Mouse (Mus musculus) limb, embryonic 12.5 days (tissue): Measurements from ENCODE around the gene Vamp1. TPM values are rescaled to one million over a fixed set of nuclear protein-coding genes. Genes with fewer than 3 reads are reported as not detected.
A peak's percentile ranks its signal among the peaks of the same experiment; 100 is the strongest.

Experiments used
- ATAC-seq: fragments of 200-750 bp; cut with Nextera tagmentation; 2 replicates; pipeline ENCODE4 v1.8.0; 2017; ENCODE audit warnings: low read depth, moderate TSS enrichment; ENCODE audit not compliant: insufficient number of reproducible peaks, insufficient read depth, low FRiP score, low TSS enrichment
- H3K27ac ChIP-seq: fragments of 300-500 bp; sonication (generic); 2 replicates; pipeline ENCODE4 v1.5.1; 2016; ENCODE audit warnings: mild to moderate bottlenecking, moderate library complexity
- H3K27me3 ChIP-seq: fragments of 300-500 bp; sonication (generic); 2 replicates; pipeline ENCODE4 v1.6.1; 2016; ENCODE audit warnings: mild to moderate bottlenecking, moderate library complexity
- H3K36me3 ChIP-seq: fragments of 300-500 bp; sonication (generic); 2 replicates; pipeline ENCODE4 v1.6.1; 2016; ENCODE audit warnings: mild to moderate bottlenecking, moderate library complexity
- H3K4me1 ChIP-seq: fragments of 300-500 bp; sonication (generic); replicated peaks from 2 replicates; pipeline ENCODE4 v1.6.1; 2016
- H3K4me2 ChIP-seq: fragments of 300-500 bp; sonication (generic); 2 replicates; pipeline ENCODE4 v1.6.1; 2016; ENCODE audit warnings: mild to moderate bottlenecking, moderate library complexity
- H3K4me3 ChIP-seq: fragments of 300-500 bp; sonication (generic); replicated peaks from 2 replicates; pipeline ENCODE4 v1.5.1; 2016; ENCODE audit warnings: mild to moderate bottlenecking
- H3K9ac ChIP-seq: fragments of 300-500 bp; sonication (generic); replicated peaks from 2 replicates; pipeline ENCODE4 v1.6.1; 2016; ENCODE audit warnings: mild to moderate bottlenecking, moderate library complexity
- H3K9me3 ChIP-seq: fragments of 300-500 bp; sonication (generic); 2 replicates; pipeline ENCODE4 v1.6.1; 2016; ENCODE audit warnings: mild to moderate bottlenecking, moderate library complexity
- WGBS: fragments of 180-500 bp; shearing (Covaris S2); methylation state at CpG from one replicate; pipeline ENCODE4 v1.1.7; 2016; 5-methylcytosine and 5-hydroxymethylcytosine counted together
- polyA plus RNA-seq: library from polyadenylated mRNA; unstranded; fragments of >200 nt; fragmentation: Nextera tagmentation; extraction: Ambion mirVana; gene quantifications from 2 replicates; pipeline ENCODE4 v1.2.1, GENCODE M21; 2016

Vamp1 gene
- 6.3 and 7.4 TPM in 2 replicates for polyA plus RNA-seq

DNA sequence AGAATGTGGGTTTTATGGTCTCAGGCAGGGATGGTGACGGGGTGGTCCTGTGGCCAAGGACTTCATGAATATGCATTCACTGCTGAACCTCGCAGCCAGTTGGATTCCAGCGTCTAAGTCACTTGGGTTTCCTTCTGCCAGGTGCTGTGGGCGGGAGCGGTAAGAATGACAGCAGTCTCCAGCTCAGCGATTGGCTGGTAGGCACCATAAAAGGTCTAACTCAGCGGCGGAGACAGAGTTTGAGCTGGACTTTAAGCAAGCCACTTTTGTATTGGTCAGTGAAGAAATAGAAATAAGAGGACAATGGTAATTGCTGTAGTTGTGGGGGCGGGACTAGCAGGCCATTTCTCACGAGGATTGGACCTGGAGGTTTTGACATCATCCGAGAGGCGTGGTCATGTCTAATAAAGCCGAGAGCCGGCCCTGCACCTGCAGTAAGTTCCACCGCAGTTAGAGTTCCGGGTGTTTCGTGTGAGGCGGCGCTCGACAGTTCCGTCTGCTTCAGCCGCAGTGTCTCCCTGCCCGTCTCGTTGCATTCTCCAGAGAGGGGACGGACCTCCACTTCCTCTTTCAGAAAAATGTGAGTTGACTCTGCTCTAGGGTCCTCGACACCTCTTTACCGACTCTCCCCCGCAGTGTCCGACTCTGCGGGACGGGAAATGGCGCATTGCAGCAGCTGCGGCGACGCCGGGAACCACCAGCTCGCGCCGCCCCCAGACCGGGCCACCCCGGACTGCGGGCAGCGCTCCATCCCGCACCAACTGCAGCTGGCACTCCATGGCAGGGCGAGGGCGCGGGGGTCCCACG, at the start of gene Vamp1:
Gene Vamp1, plus strand, starts transcription at position 404 of the 807 bp plus-strand sequence.
- ATAC-seq, result peak; percentile 96
- H3K4me1 ChIP-seq, result peaks cover 6% of the 10 kb centered on the region; the same call in 1 of the 2 replicates
- peaks cover 11% of the 10 kb centered on the region for H3K27me3 ChIP-seq
- H3K9me3 ChIP-seq, result no peaks in the 10 kb centered on the region
- peak within 1 kb of the TSS; percentile 69 for H3K4me3 ChIP-seq
- H3K9ac ChIP-seq, result peak within 1 kb of the TSS; percentile 71
- H3K27ac ChIP-seq, result peak within 1 kb of the TSS; percentile 54; the same call in 1 of the 2 replicates
- under 1% methylated on average over 48 of the region's 48 CpGs for WGBS
- H3K36me3 ChIP-seq, result peaks cover 6% of the 10 kb centered on the region; the same call in 1 of the 2 replicates
- peak within 1 kb of the TSS; percentile 89 for H3K4me2 ChIP-seq

DNA sequence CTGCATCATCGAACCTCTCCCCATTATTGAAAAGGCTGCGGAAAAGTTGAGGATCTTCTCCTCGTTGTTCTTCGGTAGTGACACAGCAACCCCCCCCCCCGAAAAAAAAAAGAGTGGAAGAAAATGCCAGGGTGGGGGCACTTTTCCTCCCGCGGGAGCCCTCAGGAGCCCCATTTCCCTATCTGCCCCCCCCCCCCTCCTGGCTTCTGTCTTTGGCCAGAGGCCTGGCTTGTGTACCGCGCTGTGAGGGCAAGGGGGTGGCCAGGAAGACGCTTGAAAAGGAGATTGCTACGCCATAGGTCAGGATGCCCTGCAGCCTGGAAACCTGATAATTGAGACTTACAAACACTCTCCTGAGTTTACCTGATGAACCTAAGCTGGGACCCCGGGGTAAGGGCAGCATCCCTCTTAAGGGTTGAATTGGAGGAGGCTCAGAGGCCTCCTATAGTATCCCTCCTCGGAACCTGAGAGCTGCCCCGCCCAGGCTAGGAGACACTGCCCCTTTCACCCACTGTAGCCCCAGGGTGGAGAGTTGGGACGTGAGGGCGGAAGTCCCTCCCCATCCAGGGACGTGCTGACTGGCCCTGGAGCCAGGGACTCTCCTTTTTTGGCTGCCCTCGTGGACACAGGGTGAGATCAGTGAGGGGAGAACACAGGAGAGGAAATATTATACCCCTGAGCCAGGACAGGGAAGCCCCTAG, 49.1 kb upstream of the Vamp1 start, which contains the start of gene Gapdh:
Gene Gapdh, minus strand, starts transcription at position 417 of the 701 bp plus-strand sequence.
- 0% methylated on average over 18 of the region's 18 CpGs for WGBS
- Histone ChIP-seq H3K4me2 (peak within 1 kb of the TSS; percentile 94), H3K4me3 (peak within 1 kb of the TSS; percentile 99), H3K27me3 (no peaks in the 10 kb centered on the region), H3K36me3 (peaks cover 77% of the 10 kb centered on the region), H3K9ac (peak within 1 kb of the TSS; percentile 99), H3K9me3 (no peaks in the 10 kb centered on the region), H3K4me1 (peaks cover 43% of the 10 kb centered on the region), H3K27ac (peak within 1 kb of the TSS; percentile 97)
- peak; percentile 28 for ATAC-seq

- Histone ChIP-seq H3K9ac (peak overlapping the region; percentile 99; the same call in 1 of the 2 replicates), H3K36me3 (peaks cover 78% of the 10 kb centered on the region), H3K4me1 (peaks cover 37% of the 10 kb centered on the region), H3K4me2 (peak overlapping the region; percentile 94), H3K9me3 (no peaks in the 10 kb centered on the region), H3K27ac (peak overlapping the region; percentile 97), H3K27me3 (no peaks in the 10 kb centered on the region), H3K4me3 (peak overlapping the region; percentile 99)
- ATAC-seq, result no peak
- 19% methylated on average over 10 of the region's 10 CpGs for WGBS
Measured at GRCm38 (mm10) chr6:125166861-125167650, 48.3 kb upstream of the Vamp1 start.

DNA sequence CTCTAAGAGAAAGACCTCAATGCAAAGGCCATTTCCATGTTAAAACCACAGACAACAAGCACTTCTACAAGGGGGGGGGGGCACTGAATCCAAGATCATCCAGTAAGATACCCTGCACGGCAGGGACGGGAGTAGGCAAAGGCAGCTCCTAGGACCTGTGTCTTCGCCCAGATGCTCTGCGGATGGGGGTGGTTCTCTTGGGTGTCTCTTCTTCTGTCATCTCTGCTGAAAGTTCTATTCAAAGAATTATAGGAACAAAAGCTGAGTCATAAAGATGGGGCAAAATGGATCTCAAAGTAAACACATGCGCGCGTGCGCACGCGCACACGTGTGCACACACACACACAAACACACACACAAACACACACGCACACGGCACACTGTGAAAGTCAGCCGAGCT, 47.3 kb upstream of the Vamp1 start:
- Histone ChIP-seq H3K9me3 (no peaks in the 10 kb centered on the region), H3K36me3 (peaks cover 78% of the 10 kb centered on the region), H3K4me1 (peaks cover 29% of the 10 kb centered on the region), H3K4me2 (no peak overlapping the region), H3K27me3 (no peaks in the 10 kb centered on the region), H3K4me3 (no peak overlapping the region), H3K9ac (no peak overlapping the region), H3K27ac (no peak overlapping the region)
- WGBS, result 94% methylated on average over 14 of the region's 14 CpGs
- ATAC-seq, result no peak

DNA sequence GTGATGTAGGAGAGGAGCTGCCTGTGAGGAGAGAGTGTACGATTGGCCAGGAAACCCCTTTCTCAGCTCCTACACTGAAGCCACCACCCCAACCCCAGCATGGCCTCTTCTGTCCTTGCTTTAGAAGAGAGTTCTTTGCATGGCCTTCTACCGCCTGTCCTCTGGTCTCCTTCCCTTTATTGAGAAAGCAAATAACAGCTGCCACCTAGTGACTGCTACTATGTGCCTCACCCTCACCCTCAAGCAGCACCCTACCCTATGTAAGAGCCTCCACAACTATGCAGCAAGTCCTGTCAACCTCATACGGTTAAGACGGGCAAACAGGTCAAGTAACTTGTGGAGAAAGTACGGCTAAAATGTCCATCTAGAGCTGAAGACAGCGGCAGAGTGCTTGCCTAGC, 45.2 kb upstream of the Vamp1 start:
- no peak overlapping the region for H3K4me2 ChIP-seq
- no peak for ATAC-seq
- peaks cover 83% of the 10 kb centered on the region for H3K36me3 ChIP-seq
- H3K9me3 ChIP-seq, result no peaks in the 10 kb centered on the region
- 88% methylated on average over 6 of the region's 6 CpGs for WGBS
- H3K4me1 ChIP-seq, result peaks cover 19% of the 10 kb centered on the region
- no peak overlapping the region for H3K9ac ChIP-seq
- no peak overlapping the region for H3K4me3 ChIP-seq
- H3K27me3 ChIP-seq, result no peaks in the 10 kb centered on the region
- H3K27ac ChIP-seq, result no peak overlapping the region

DNA sequence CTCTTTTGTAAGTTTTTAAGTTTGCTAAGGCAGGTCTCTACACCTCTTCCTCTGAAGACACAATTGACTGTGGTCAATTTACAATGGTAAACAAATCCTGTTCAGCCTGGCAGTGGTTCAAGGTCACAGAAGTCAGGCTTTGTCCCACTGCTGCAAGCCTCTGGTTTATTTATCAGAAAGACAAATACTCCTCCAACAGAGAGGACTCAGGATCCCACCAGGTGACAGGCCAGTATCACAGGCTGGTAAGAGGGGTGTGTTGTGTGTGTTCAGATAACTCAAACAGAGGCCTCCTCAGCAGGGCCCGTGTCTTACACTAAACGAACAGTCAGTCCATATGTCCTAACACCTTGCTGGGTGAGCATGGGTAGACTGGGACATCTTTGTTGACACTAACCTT, 42.9 kb upstream of the Vamp1 start:
- 94% methylated on average over 2 of the region's 2 CpGs for whole genome bisulfite sequencing
- no peak overlapping the region for H3K4me2 ChIP-seq
- no peak overlapping the region for H3K9ac ChIP-seq
- H3K27ac ChIP-seq, result no peak overlapping the region
- peaks cover 3% of the 10 kb centered on the region for H3K4me1 ChIP-seq
- no peaks in the 10 kb centered on the region for H3K27me3 ChIP-seq
- no peak overlapping the region for H3K4me3 ChIP-seq
- no peak for ATAC-seq
- no peaks in the 10 kb centered on the region for H3K9me3 ChIP-seq
- peaks cover 100% of the 10 kb centered on the region for H3K36me3 ChIP-seq

GRCm38 (mm10) chr6:125173256-125173655, 42.1 kb upstream of the Vamp1 start:
- ATAC-seq, result no peak
- no peak overlapping the region for H3K4me2 ChIP-seq
- no peak overlapping the region for H3K27ac ChIP-seq
- H3K36me3 ChIP-seq, result peaks cover 100% of the 10 kb centered on the region
- no peaks in the 10 kb centered on the region for H3K9me3 ChIP-seq
- H3K27me3 ChIP-seq, result no peaks in the 10 kb centered on the region
- WGBS, result 88% methylated on average over 7 of the region's 7 CpGs
- no peak overlapping the region for H3K4me3 ChIP-seq
- no peaks in the 10 kb centered on the region for H3K4me1 ChIP-seq
- no peak overlapping the region for H3K9ac ChIP-seq

DNA sequence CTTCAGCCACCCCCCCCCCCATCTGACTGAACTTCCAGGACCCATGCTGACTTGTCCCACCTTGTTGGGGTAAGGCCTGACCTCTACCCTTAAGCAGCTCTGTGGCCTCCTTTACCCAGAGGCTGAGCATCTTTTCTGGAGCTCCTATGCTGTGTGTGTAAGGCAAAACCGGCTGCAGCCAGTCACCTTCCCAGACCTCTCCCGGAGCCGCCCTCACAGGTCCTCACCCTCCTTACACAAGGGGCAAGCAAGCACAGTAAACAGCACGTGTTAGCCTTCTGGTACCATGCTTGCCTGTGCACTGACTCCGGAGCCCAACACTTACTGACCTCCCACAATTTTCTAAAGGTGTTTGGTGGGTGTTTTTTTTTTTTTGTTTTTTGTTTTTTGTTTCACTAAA, 39.9 kb upstream of the Vamp1 start:
- H3K9ac ChIP-seq, result no peak overlapping the region
- no peaks in the 10 kb centered on the region for H3K27me3 ChIP-seq
- H3K4me1 ChIP-seq, result no peaks in the 10 kb centered on the region
- WGBS, result 92% methylated on average over 5 of the region's 5 CpGs
- H3K36me3 ChIP-seq, result peaks cover 100% of the 10 kb centered on the region
- H3K9me3 ChIP-seq, result no peaks in the 10 kb centered on the region
- no peak overlapping the region for H3K27ac ChIP-seq
- no peak for ATAC-seq
- H3K4me3 ChIP-seq, result no peak overlapping the region
- no peak overlapping the region for H3K4me2 ChIP-seq

DNA sequence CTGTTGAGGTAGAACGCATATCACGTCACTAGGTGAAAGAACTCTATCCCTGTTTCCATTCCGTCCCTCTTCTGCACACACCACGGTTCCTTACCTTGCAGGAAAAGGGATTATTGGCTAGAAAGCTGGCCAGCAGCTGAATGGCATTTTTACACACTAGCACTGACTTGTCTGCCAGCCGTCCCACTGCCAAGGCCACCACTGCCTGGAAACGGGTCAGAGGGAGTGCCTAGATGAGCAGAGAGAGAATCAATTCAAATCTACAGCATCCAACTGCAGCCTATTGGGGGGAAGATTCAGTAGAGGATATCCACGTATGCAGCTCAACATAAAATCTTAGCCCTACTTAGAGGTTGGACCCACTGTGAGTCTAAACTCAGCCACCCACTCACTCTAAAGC, 35.8 kb upstream of the Vamp1 start:
- Histone ChIP-seq H3K36me3 (peaks cover 99% of the 10 kb centered on the region), H3K9me3 (no peaks in the 10 kb centered on the region), H3K4me1 (no peaks in the 10 kb centered on the region), H3K9ac (no peak overlapping the region), H3K4me3 (no peak overlapping the region), H3K4me2 (no peak overlapping the region), H3K27me3 (no peaks in the 10 kb centered on the region), H3K27ac (no peak overlapping the region)
- 89% methylated on average over 7 of the region's 7 CpGs for WGBS
- ATAC-seq, result no peak

GRCm38 (mm10) chr6:125182133-125182532, 33.2 kb upstream of the Vamp1 start:
- Histone ChIP-seq H3K9ac (no peak overlapping the region), H3K4me1 (no peaks in the 10 kb centered on the region), H3K27me3 (no peaks in the 10 kb centered on the region), H3K4me2 (no peak overlapping the region), H3K36me3 (peaks cover 99% of the 10 kb centered on the region), H3K4me3 (no peak overlapping the region), H3K9me3 (no peaks in the 10 kb centered on the region), H3K27ac (no peak overlapping the region)
- ATAC-seq, result no peak
- WGBS, result 93% methylated on average over 5 of the region's 5 CpGs

- Histone ChIP-seq H3K4me3 (no peak overlapping the region), H3K36me3 (peaks cover 84% of the 10 kb centered on the region), H3K4me2 (no peak overlapping the region), H3K27me3 (no peaks in the 10 kb centered on the region), H3K27ac (no peak overlapping the region), H3K9ac (no peak overlapping the region), H3K9me3 (no peaks in the 10 kb centered on the region), H3K4me1 (no peaks in the 10 kb centered on the region)
- WGBS, result 94% methylated on average over 10 of the region's 10 CpGs
- ATAC-seq, result no peak
Measured at GRCm38 (mm10) chr6:125186203-125186602, 29.1 kb upstream of the Vamp1 start.
